ENCODE assay signal across 7 mouse cellular contexts in the genomic region with DNA sequence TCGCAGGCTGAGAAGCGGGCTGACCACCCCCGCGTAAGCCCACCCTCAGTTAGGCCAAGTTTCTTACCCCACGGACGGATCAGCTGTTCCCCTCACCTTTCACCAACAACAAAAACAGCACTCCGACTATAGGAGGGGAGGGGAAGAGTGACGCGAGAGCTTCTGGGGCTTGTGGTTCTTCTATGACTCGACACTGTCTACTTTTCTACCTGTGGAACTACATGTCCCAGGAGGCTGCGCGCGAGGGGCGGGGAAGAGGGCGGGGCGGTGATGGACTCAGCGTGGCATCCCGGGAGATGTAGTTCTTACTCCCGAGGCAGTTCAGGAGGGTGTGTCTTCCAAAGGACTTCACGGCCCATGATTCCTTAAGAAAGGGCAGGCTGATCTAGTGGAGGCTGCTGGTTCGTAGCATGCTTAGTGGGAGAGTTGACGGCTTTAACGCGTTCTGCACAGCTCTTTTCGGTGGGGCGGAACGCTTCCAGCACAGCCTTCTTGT. TPM values are rescaled to one million over a fixed set of nuclear protein-coding genes. Genes with fewer than 3 reads are reported as not detected.
DNase-seq lines count a peak whose midpoint lies in the region; ATAC-seq lines count a peak whose summit lies in the region.

A gene (minus strand): TSS at position 199 of the 496 bp plus-strand sequence.

- H3K9ac ChIP-seq in embryonic facial prominence, embryonic 11.5 days (replicated peaks; ENCODE audit: low read length): peak within 1 kb of the TSS; percentile 63
- peak within 1 kb of the TSS; percentile 69 for H3K9ac ChIP-seq in midbrain, embryonic 13.5 days (replicated peaks)

- peak within 1 kb of the TSS; percentile 62 for H3K4me3 ChIP-seq in embryonic facial prominence, embryonic 11.5 days (ENCODE audit: low read depth, low read length)
- peak within 1 kb of the TSS; percentile 72 for H3K4me3 ChIP-seq in limb, embryonic 10.5 days
- peak within 1 kb of the TSS; percentile 65 for H3K4me3 ChIP-seq in midbrain, embryonic 13.5 days (replicated peaks)

- no peaks in the 10 kb centered on the region; the same call in 1 of the 2 replicates for H3K4me1 ChIP-seq in embryonic facial prominence, embryonic 11.5 days (ENCODE audit: control insufficient read depth, insufficient read depth, low read length)
- peaks cover 14% of the 10 kb centered on the region for H3K4me1 ChIP-seq in limb, embryonic 10.5 days
- peaks cover 15% of the 10 kb centered on the region for H3K4me1 ChIP-seq in midbrain, embryonic 13.5 days (replicated peaks)

- no peaks in the 10 kb centered on the region for H3K9me3 ChIP-seq in embryonic facial prominence, embryonic 11.5 days (replicated peaks; ENCODE audit: control insufficient read depth, low read length)
- H3K9me3 ChIP-seq in limb, embryonic 10.5 days (replicated peaks): no peaks in the 10 kb centered on the region
- no peaks in the 10 kb centered on the region for H3K9me3 ChIP-seq in midbrain, embryonic 13.5 days

- 1% methylated on average over 27 of the region's 27 CpGs for WGBS in embryonic facial prominence, embryonic 11.5 days
- WGBS in limb, embryonic 10.5 days: 1% methylated on average over 27 of the region's 27 CpGs
- WGBS in midbrain, embryonic 13.5 days: under 1% methylated on average over 27 of the region's 27 CpGs

- H3K27me3 ChIP-seq in embryonic facial prominence, embryonic 11.5 days (ENCODE audit: control insufficient read depth, insufficient read depth, low read length): no peaks in the 10 kb centered on the region
- no peaks in the 10 kb centered on the region for H3K27me3 ChIP-seq in limb, embryonic 10.5 days (ENCODE audit: low read depth, poor library complexity, severe bottlenecking)
- no peaks in the 10 kb centered on the region for H3K27me3 ChIP-seq in midbrain, embryonic 13.5 days

- DNase-seq in adrenal gland, postnatal 14 days: peak; percentile 98
- DNase-seq in embryonic facial prominence, embryonic 11.5 days (ENCODE audit: low spot score): peak; percentile 99
- DNase-seq in kidney, adult 11 months: peak; percentile 98
- peak; percentile 99 for DNase-seq in limb, embryonic 10.5 days (ENCODE audit: low spot score)
- peak; percentile 86 for DNase-seq in spleen, adult 12 weeks (ENCODE audit: low spot score)

- H3K27ac ChIP-seq in embryonic facial prominence, embryonic 11.5 days (replicated peaks; ENCODE audit: low read depth, low read length): no peak within 1 kb of the TSS
- H3K27ac ChIP-seq in limb, embryonic 10.5 days: peak within 1 kb of the TSS; percentile 78
- no peak within 1 kb of the TSS for H3K27ac ChIP-seq in midbrain, embryonic 13.5 days

- H3K4me2 ChIP-seq in embryonic facial prominence, embryonic 11.5 days (ENCODE audit: low read depth, low read length): peak within 1 kb of the TSS; percentile 67
- peak within 1 kb of the TSS; percentile 75 for H3K4me2 ChIP-seq in midbrain, embryonic 13.5 days (replicated peaks)

- peak; percentile 99 for ATAC-seq in embryonic facial prominence, embryonic 11.5 days (replicated peaks; ENCODE audit: insufficient number of reproducible peaks, low FRiP score, low TSS enrichment, low read depth)
- ATAC-seq in granulocyte monocyte progenitor cell, adult 5-6 weeks (replicated peaks; ENCODE audit: poor library complexity, severe bottlenecking): peak; percentile 99
- ATAC-seq in midbrain, embryonic 13.5 days: peak; percentile 100

- no peaks in the 10 kb centered on the region for H3K36me3 ChIP-seq in embryonic facial prominence, embryonic 11.5 days (replicated peaks; ENCODE audit: control insufficient read depth, insufficient read depth, low read depth, low read length)
- peaks cover 15% of the 10 kb centered on the region for H3K36me3 ChIP-seq in limb, embryonic 10.5 days
- peaks cover 23% of the 10 kb centered on the region for H3K36me3 ChIP-seq in midbrain, embryonic 13.5 days

RNA-seq across cellular contexts. Expression of the gene that starts here (rescaled TPM):
- 85.8 and 96.7 TPM in 2 replicates for total RNA-seq in adrenal gland, postnatal 14 days (2021)
- polyA plus RNA-seq in embryonic facial prominence, embryonic 11.5 days (2014; fragmentation: Nextera tagmentation; extraction: Ambion mirVana): 32.2 and 34.0 TPM in 2 replicates
- 10.8 and 19.3 TPM in 2 replicates for total RNA-seq in granulocyte monocyte progenitor cell, adult 5-6 weeks (2014; fragmentation: Nextera tagmentation)
- 5.1 and 12.2 TPM in 2 replicates for total RNA-seq in granulocyte monocyte progenitor cell, adult 5-6 weeks (2017)
- 26.3 and 33.5 TPM in 2 replicates for polyA plus RNA-seq in limb, embryonic 10.5 days (2016; fragmentation: Nextera tagmentation; extraction: Ambion mirVana)
- 41.9 and 51.1 TPM in 2 replicates for polyA plus RNA-seq in midbrain, embryonic 13.5 days (2015; fragmentation: Nextera tagmentation; extraction: Ambion mirVana)
